Mouse (Mus musculus) cerebellum, adult 2 months (tissue): Measurements from ENCODE around the gene Tuba8.

Experiments
- CTCF ChIP-seq: fragments of 200-500 bp; IDR thresholded peaks from 2 replicates; pipeline ENCODE4 v1.5.1; 2011; ENCODE audit warnings: low read depth, mild to moderate bottlenecking, control low read depth, low read length, moderate library complexity, borderline replicate concordance; ENCODE audit not compliant: insufficient read depth
- POLR2A ChIP-seq: fragments of 200-500 bp; IDR thresholded peaks from 2 replicates; pipeline ENCODE4 v1.6.1; 2011; ENCODE audit warnings: low read length, control low read depth, borderline replicate concordance; ENCODE audit not compliant: insufficient read depth

DNA sequence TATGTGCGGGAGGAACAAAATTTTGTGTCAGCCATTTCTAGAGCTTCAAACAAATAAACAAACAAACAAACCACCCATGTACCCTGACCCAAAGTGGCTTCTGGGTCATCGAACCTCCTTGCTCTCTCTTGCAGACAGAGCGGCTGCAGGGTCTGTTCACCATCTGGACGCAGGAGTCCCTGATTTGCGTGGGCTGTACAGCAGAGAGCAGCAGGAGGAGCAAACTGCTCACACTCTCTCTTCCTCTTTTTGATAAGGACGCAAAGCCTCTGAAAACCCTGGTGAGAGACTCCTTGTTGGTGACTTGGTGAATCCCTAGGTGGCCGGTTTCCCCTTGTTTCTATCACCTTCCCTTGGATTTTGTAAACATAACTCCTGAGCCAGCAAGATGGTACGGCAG lies 50.7 kb downstream of the Tuba8 start:
- TF ChIP-seq POLR2A, result no peak
- no peak for TF ChIP-seq CTCF
